Mouse (Mus musculus) megakaryocyte, embryonic 14.5 days (primary cell): ENCODE results near the gene Cdkn1a.

ENCODE experiments used
- FLI1 ChIP-seq: IDR thresholded peaks from 2 replicates; pipeline ENCODE4 v1.6.1; 2012; ENCODE audit warnings: low read length, inconsistent platforms, mixed read lengths
- GATA1 ChIP-seq: IDR thresholded peaks from 3 replicates; pipeline ENCODE4 v1.6.1; 2012; ENCODE audit warnings: mixed read lengths, low read length, inconsistent platforms, borderline replicate concordance

DNA sequence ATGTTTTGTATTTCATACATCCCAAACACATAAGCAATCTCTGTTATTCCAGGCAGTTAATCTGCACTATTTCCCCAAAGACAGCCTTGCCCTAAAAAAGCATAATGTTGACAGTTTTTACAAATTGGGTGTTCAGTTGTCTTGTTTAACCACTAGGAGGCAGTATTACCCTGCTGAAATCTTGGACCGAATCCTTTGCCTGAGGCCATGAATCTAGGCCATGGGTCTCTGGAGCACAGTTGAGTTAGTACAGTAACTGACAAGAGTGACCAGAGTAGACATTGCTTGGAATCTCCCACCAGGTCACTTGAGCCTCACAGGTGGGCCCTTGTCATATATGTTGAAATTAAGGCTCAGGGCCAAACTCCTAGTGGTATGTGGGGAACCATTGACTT is 45.9 kb upstream of the Cdkn1a start:
- no peak for TF ChIP-seq GATA1
- no peak for TF ChIP-seq FLI1
